Mouse (Mus musculus): ENCODE results near the gene Nucb1. TPM values are rescaled to one million over a fixed set of nuclear protein-coding genes. Genes with fewer than 3 reads are reported as not detected.
"Not testable (repeated sequence)": the region's sequence is repeated elsewhere in the genome, so short reads cannot be mapped to it uniquely, and the experiment has no call there.

Gene Nucb1
- polyA plus RNA-seq, 1 experiment from 2014 or later, result 199 TPM

- Histone ChIP-seq H3K4me2 (replicated peaks; ENCODE audit: low read depth, low read length) (no peak within 1 kb of the TSS), H3K9me3 (ENCODE audit: control insufficient read depth, low read depth, low read length) (no peaks in the 10 kb centered on the region), H3K27ac (ENCODE audit: low read length) (no peak within 1 kb of the TSS), H3K36me3 (ENCODE audit: control insufficient read depth, insufficient read depth, low read length) (no peaks in the 10 kb centered on the region), H3K4me3 (ENCODE audit: low read depth, low read length) (no peak within 1 kb of the TSS), H3K27me3 (ENCODE audit: control insufficient read depth, insufficient read depth, low read length) (no peaks in the 10 kb centered on the region), H3K4me1 (ENCODE audit: control insufficient read depth, insufficient read depth, low read length) (no peaks in the 10 kb centered on the region), H3K9ac (replicated peaks; ENCODE audit: low read depth, low read length) (no peak within 1 kb of the TSS)
- peak; percentile 71; the same call in 1 of the 2 replicates for ATAC-seq (ENCODE audit: insufficient number of reproducible peaks, insufficient read depth, low FRiP score, low read depth)
- 46% methylated on average over 15 of the region's 15 CpGs for WGBS
Measured at GRCm38 (mm10) chr7:45481374-45481927, 28.8 kb downstream of the Nucb1 start, which contains the start of gene Tulp2. Gene Tulp2, plus strand, starts transcription at chr7:45481877.

GRCm38 (mm10) chr7:45480310-45480709, 29.9 kb downstream of the Nucb1 start:
- not testable (repeated sequence) for H3K36me3 ChIP-seq (ENCODE audit: control insufficient read depth, insufficient read depth, low read length); ATAC-seq (ENCODE audit: insufficient number of reproducible peaks, insufficient read depth, low FRiP score, low read depth); H3K4me1 ChIP-seq (ENCODE audit: control insufficient read depth, insufficient read depth, low read length); H3K27me3 ChIP-seq (ENCODE audit: control insufficient read depth, insufficient read depth, low read length); H3K9me3 ChIP-seq (ENCODE audit: control insufficient read depth, low read depth, low read length); H3K4me3 ChIP-seq (ENCODE audit: low read depth, low read length); H3K4me2 ChIP-seq (replicated peaks; ENCODE audit: low read depth, low read length); H3K9ac ChIP-seq (replicated peaks; ENCODE audit: low read depth, low read length); H3K27ac ChIP-seq (ENCODE audit: low read length)
- 71% methylated on average over 3 of the region's 4 CpGs for WGBS

DNA sequence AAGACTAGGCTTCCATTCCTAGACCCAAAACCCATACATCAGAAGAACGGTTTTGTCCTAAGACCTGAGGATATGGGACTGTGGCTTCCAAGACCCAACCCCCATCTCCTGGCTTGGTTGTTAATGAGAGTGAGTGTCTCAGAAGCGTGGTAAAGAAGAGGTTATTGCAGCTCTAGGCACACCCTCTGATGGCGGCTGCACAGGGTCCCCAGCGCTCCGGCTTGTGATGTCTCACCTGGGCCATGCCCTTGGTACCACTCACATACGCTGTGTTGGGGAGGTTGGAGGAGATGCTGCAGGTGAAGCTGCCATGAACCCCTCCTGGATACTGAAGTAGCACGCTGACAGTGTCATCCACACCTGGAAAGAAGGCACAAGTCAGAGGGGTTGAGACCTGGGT, 31.4 kb downstream of the Nucb1 start:
- WGBS, result 95% methylated on average over 7 of the region's 7 CpGs
- no peaks in the 10 kb centered on the region for H3K27me3 ChIP-seq (ENCODE audit: control insufficient read depth, insufficient read depth, low read length)
- no peak for ATAC-seq (ENCODE audit: insufficient number of reproducible peaks, insufficient read depth, low FRiP score, low read depth)

DNA sequence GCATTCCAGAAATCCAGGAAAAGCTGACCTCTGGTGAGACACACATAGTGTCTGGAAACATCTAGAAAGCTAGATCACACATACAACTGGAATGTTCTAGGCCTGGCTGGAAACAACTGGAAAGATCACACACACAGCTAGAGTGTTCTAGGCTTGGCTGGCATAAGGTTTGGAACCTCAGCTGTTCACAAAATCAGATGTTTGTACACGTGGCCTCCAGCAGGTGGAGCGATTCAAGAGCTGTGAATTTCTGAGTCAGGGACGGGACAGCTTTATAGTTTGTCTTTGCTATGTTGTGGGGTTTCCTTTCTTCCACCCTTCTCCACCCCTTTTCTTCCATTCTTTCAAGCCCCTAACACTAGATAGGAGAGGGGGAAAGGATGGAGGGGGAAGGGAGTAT, 33.2 kb downstream of the Nucb1 start:
- 8% methylated on average over 3 of the region's 3 CpGs for WGBS
- ATAC-seq (ENCODE audit: insufficient number of reproducible peaks, insufficient read depth, low FRiP score, low read depth), result no peak
- H3K27ac ChIP-seq (ENCODE audit: low read length), result no peak overlapping the region
- H3K9ac ChIP-seq (replicated peaks; ENCODE audit: low read depth, low read length), result no peak overlapping the region
- no peaks in the 10 kb centered on the region for H3K36me3 ChIP-seq (ENCODE audit: control insufficient read depth, insufficient read depth, low read length)
- no peak overlapping the region for H3K4me3 ChIP-seq (ENCODE audit: low read depth, low read length)
- no peaks in the 10 kb centered on the region for H3K27me3 ChIP-seq (ENCODE audit: control insufficient read depth, insufficient read depth, low read length)
- no peaks in the 10 kb centered on the region for H3K4me1 ChIP-seq (ENCODE audit: control insufficient read depth, insufficient read depth, low read length)
- no peaks in the 10 kb centered on the region for H3K9me3 ChIP-seq (ENCODE audit: control insufficient read depth, low read depth, low read length)
- H3K4me2 ChIP-seq (replicated peaks; ENCODE audit: low read depth, low read length), result no peak overlapping the region

More for the DNA sequence above, 31.4 kb downstream of the Nucb1 start:
- Histone ChIP-seq H3K4me1 (ENCODE audit: control insufficient read depth, insufficient read depth, low read length) (no peaks in the 10 kb centered on the region), H3K36me3 (ENCODE audit: control insufficient read depth, insufficient read depth, low read length) (no peaks in the 10 kb centered on the region), H3K4me3 (ENCODE audit: low read depth, low read length) (no peak overlapping the region), H3K27ac (ENCODE audit: low read length) (no peak overlapping the region), H3K9me3 (ENCODE audit: control insufficient read depth, low read depth, low read length) (no peaks in the 10 kb centered on the region), H3K9ac (replicated peaks; ENCODE audit: low read depth, low read length) (no peak overlapping the region), H3K4me2 (replicated peaks; ENCODE audit: low read depth, low read length) (no peak overlapping the region)

DNA sequence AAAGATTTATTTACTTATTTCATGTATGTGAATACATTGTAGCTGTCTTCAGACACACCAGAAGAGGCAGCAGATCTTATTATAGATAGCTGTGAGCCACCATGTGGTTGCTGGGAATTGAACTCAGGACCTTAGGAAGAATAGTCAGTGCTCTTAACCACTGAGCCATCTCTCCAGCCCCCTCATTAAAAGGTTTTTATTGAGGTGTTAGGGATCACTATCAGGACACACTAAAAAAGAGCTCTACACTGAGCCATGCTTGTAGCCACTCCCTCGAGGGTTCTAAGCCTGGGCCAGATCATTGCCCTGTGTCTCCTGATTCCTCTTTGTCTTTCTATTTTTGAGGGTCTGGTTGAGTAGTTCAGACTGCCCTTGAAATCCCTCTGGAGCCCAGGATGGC, 33.8 kb downstream of the Nucb1 start:
- Histone ChIP-seq H3K27ac (ENCODE audit: low read length) (no peak overlapping the region), H3K4me2 (replicated peaks; ENCODE audit: low read depth, low read length) (no peak overlapping the region), H3K9ac (replicated peaks; ENCODE audit: low read depth, low read length) (no peak overlapping the region), H3K9me3 (ENCODE audit: control insufficient read depth, low read depth, low read length) (no peaks in the 10 kb centered on the region), H3K36me3 (ENCODE audit: control insufficient read depth, insufficient read depth, low read length) (no peaks in the 10 kb centered on the region), H3K4me1 (ENCODE audit: control insufficient read depth, insufficient read depth, low read length) (no peaks in the 10 kb centered on the region), H3K4me3 (ENCODE audit: low read depth, low read length) (no peak overlapping the region), H3K27me3 (ENCODE audit: control insufficient read depth, insufficient read depth, low read length) (no peaks in the 10 kb centered on the region)
- 50% methylated on average over 1 of the region's 1 CpGs for WGBS
- no peak for ATAC-seq (ENCODE audit: insufficient number of reproducible peaks, insufficient read depth, low FRiP score, low read depth)

GRCm38 (mm10) chr7:45475291-45475969, 34.8 kb downstream of the Nucb1 start:
- WGBS, result 60% methylated on average over 16 of the region's 16 CpGs
- Histone ChIP-seq H3K4me2 (replicated peaks; ENCODE audit: low read depth, low read length) (peak overlapping the region; percentile 19; the same call in 1 of the 2 replicates), H3K27me3 (ENCODE audit: control insufficient read depth, insufficient read depth, low read length) (no peaks in the 10 kb centered on the region), H3K9ac (replicated peaks; ENCODE audit: low read depth, low read length) (no peak overlapping the region), H3K4me3 (ENCODE audit: low read depth, low read length) (no peak overlapping the region), H3K4me1 (ENCODE audit: control insufficient read depth, insufficient read depth, low read length) (no peaks in the 10 kb centered on the region), H3K27ac (ENCODE audit: low read length) (no peak overlapping the region), H3K9me3 (ENCODE audit: control insufficient read depth, low read depth, low read length) (no peaks in the 10 kb centered on the region), H3K36me3 (ENCODE audit: control insufficient read depth, insufficient read depth, low read length) (no peaks in the 10 kb centered on the region)
- peak; percentile 46; the same call in 1 of the 2 replicates for ATAC-seq (ENCODE audit: insufficient number of reproducible peaks, insufficient read depth, low FRiP score, low read depth)

DNA sequence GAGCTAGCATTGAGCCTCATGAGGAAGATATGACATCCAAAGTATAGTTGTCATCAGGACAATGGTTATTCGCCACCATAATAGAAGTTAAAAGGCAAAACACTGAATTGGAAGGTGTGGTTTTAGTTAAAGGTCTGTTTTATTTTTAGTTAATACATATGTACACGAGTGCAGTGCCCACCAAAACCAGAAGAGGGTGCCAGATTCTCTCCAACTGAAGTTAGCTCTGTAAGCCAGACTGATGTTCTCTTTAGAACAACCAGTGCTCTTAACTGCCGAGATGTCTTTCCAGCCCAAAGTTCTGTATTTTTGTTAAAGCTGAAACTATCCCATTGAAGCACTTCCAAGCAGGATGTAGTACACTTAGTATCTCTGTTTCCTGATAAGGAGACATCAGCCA, 39.3 kb downstream of the Nucb1 start:
- Histone ChIP-seq H3K36me3 (ENCODE audit: control insufficient read depth, insufficient read depth, low read length) (no peaks in the 10 kb centered on the region), H3K4me3 (ENCODE audit: low read depth, low read length) (no peak overlapping the region), H3K9ac (replicated peaks; ENCODE audit: low read depth, low read length) (no peak overlapping the region), H3K9me3 (ENCODE audit: control insufficient read depth, low read depth, low read length) (no peaks in the 10 kb centered on the region), H3K27ac (ENCODE audit: low read length) (no peak overlapping the region), H3K4me1 (ENCODE audit: control insufficient read depth, insufficient read depth, low read length) (0 out of 2 replicates have a peak, but pooled peaks cover 4% of the 10 kb centered on the region), H3K27me3 (ENCODE audit: control insufficient read depth, insufficient read depth, low read length) (no peaks in the 10 kb centered on the region), H3K4me2 (replicated peaks; ENCODE audit: low read depth, low read length) (no peak overlapping the region)
- 10% methylated on average over 3 of the region's 3 CpGs for WGBS
- ATAC-seq (ENCODE audit: insufficient number of reproducible peaks, insufficient read depth, low FRiP score, low read depth), result no peak

GRCm38 (mm10) chr7:45467090-45467670, 43.0 kb downstream of the Nucb1 start:
- H3K4me1 ChIP-seq (ENCODE audit: control insufficient read depth, insufficient read depth, low read length), result 0 out of 2 replicates have a peak, but pooled peaks cover 6% of the 10 kb centered on the region
- peaks cover 16% of the 10 kb centered on the region; the same call in 1 of the 2 replicates for H3K36me3 ChIP-seq (ENCODE audit: control insufficient read depth, insufficient read depth, low read length)
- peak overlapping the region; percentile 83; the same call in 1 of the 2 replicates for H3K9ac ChIP-seq (replicated peaks; ENCODE audit: low read depth, low read length)
- WGBS, result 26% methylated on average over 7 of the region's 7 CpGs
- no peaks in the 10 kb centered on the region for H3K27me3 ChIP-seq (ENCODE audit: control insufficient read depth, insufficient read depth, low read length)
- peak overlapping the region; percentile 86 for H3K4me3 ChIP-seq (ENCODE audit: low read depth, low read length)
- peak; percentile 20; the same call in 1 of the 2 replicates for ATAC-seq (ENCODE audit: insufficient number of reproducible peaks, insufficient read depth, low FRiP score, low read depth)
- H3K9me3 ChIP-seq (ENCODE audit: control insufficient read depth, low read depth, low read length), result no peaks in the 10 kb centered on the region
- no peak overlapping the region; the same call in 1 of the 2 replicates for H3K27ac ChIP-seq (ENCODE audit: low read length)
- H3K4me2 ChIP-seq (replicated peaks; ENCODE audit: low read depth, low read length), result peak overlapping the region; percentile 61

Measured in stomach, embryonic 14.5 days (tissue).